Mouse (Mus musculus) neural tube, embryonic 11.5 days (tissue): ENCODE data around the gene 4430402I18Rik. TPM values are rescaled to one million over a fixed set of nuclear protein-coding genes. Genes with fewer than 3 reads are reported as not detected.
A peak's percentile ranks its signal among the peaks of the same experiment; 100 is the strongest.

Experiments used
- ATAC-seq: fragments of 200-750 bp; cut with Nextera tagmentation; 2 replicates; pipeline ENCODE4 v1.8.0; 2017; ENCODE audit warnings: moderate number of reproducible peaks, mild to moderate bottlenecking, moderate TSS enrichment, moderate library complexity; ENCODE audit not compliant: insufficient read depth, low FRiP score, low TSS enrichment
- DNase-seq: peaks from one replicate; pipeline ENCODE4 v3.0.0-alpha.2; 2015; ENCODE audit warnings: low spot score
- H3K27ac ChIP-seq: fragments of 300-500 bp; sonication (generic); 2 replicates; pipeline ENCODE4 v1.5.1; 2014; ENCODE audit warnings: low read depth, mild to moderate bottlenecking, low read length
- H3K27me3 ChIP-seq: fragments of 300-500 bp; sonication (generic); 2 replicates; pipeline ENCODE4 v1.6.1; 2014; ENCODE audit warnings: mild to moderate bottlenecking, low read length, mixed read lengths; ENCODE audit not compliant: control insufficient read depth, insufficient read depth
- H3K36me3 ChIP-seq: fragments of 300-500 bp; sonication (generic); 2 replicates; pipeline ENCODE4 v1.6.1; 2014; ENCODE audit warnings: mild to moderate bottlenecking, low read length, moderate library complexity, mixed read lengths; ENCODE audit not compliant: control insufficient read depth, insufficient read depth
- H3K4me1 ChIP-seq: fragments of 300-500 bp; sonication (generic); 2 replicates; pipeline ENCODE4 v1.6.1; 2014; ENCODE audit warnings: low read length, mixed read lengths; ENCODE audit not compliant: control insufficient read depth, insufficient read depth
- H3K4me2 ChIP-seq: fragments of 300-500 bp; sonication (generic); 2 replicates; pipeline ENCODE4 v1.6.1; 2014; ENCODE audit warnings: low read depth, mild to moderate bottlenecking, moderate library complexity
- H3K4me3 ChIP-seq: fragments of 300-500 bp; sonication (generic); 2 replicates; pipeline ENCODE4 v1.5.1; 2014; ENCODE audit warnings: low read depth, low read length
- H3K9ac ChIP-seq: fragments of 300-500 bp; sonication (generic); 2 replicates; pipeline ENCODE4 v1.6.1; 2014; ENCODE audit warnings: mild to moderate bottlenecking, low read length
- H3K9me3 ChIP-seq: fragments of 300-500 bp; sonication (generic); 2 replicates; pipeline ENCODE4 v1.6.1; 2016; ENCODE audit warnings: low read length; ENCODE audit not compliant: control insufficient read depth
- WGBS: fragments of 180-500 bp; shearing (Covaris S2); extraction: QIAGEN DNeasy Blood & Tissue Kit; methylation state at CpG from one replicate; pipeline ENCODE4 v1.1.7; 2014; 5-methylcytosine and 5-hydroxymethylcytosine counted together
- polyA plus RNA-seq: library from polyadenylated mRNA; unstranded; fragments of >200 nt; fragmentation: Nextera tagmentation; extraction: Ambion mirVana; gene quantifications from 2 replicates; pipeline ENCODE4 v1.2.1, GENCODE M21; 2014

4430402I18Rik gene
- polyA plus RNA-seq: 0.20 and 0.60 TPM in 2 replicates

GRCm38 (mm10) chr19:28967652-28968051, at the start of gene 4430402I18Rik:
4430402I18Rik (minus strand) TSS chr19:28967800.
- H3K9ac ChIP-seq: no peak within 1 kb of the TSS
- no peak within 1 kb of the TSS for H3K27ac ChIP-seq
- no peaks in the 10 kb centered on the region for H3K27me3 ChIP-seq
- H3K9me3 ChIP-seq: no peaks in the 10 kb centered on the region
- no peak within 1 kb of the TSS for H3K4me3 ChIP-seq
- no peak; the same call in 1 of the 2 replicates for ATAC-seq
- H3K4me2 ChIP-seq: no peak within 1 kb of the TSS
- WGBS: 10% methylated on average over 11 of the region's 11 CpGs
- DNase-seq: peak; percentile 48
- H3K36me3 ChIP-seq: no peaks in the 10 kb centered on the region
- H3K4me1 ChIP-seq: peaks cover 8% of the 10 kb centered on the region

- Histone ChIP-seq H3K27ac (no peak overlapping the region), H3K4me2 (no peak overlapping the region), H3K4me1 (no peaks in the 10 kb centered on the region), H3K27me3 (no peaks in the 10 kb centered on the region), H3K4me3 (no peak overlapping the region), H3K36me3 (peaks cover 9% of the 10 kb centered on the region), H3K9ac (no peak overlapping the region), H3K9me3 (no peaks in the 10 kb centered on the region)
- ATAC-seq (no peak), DNase-seq (no peak)
- WGBS: 74% methylated on average over 5 of the region's 5 CpGs
Observed at GRCm38 (mm10) chr19:29016786-29017185, 49.2 kb upstream of the 4430402I18Rik start.

- no peak overlapping the region for H3K27ac ChIP-seq
- H3K4me1 ChIP-seq: no peaks in the 10 kb centered on the region
- H3K9me3 ChIP-seq: no peaks in the 10 kb centered on the region
- H3K36me3 ChIP-seq: peaks cover 8% of the 10 kb centered on the region
- no peak for DNase-seq
- H3K4me2 ChIP-seq: no peak overlapping the region
- no peak overlapping the region for H3K4me3 ChIP-seq
- WGBS: 89% methylated on average over 5 of the region's 5 CpGs
- no peak for ATAC-seq
- no peaks in the 10 kb centered on the region for H3K27me3 ChIP-seq
- H3K9ac ChIP-seq: no peak overlapping the region
Observed at GRCm38 (mm10) chr19:29016204-29016765, 48.7 kb upstream of the 4430402I18Rik start.

- ATAC-seq: no peak
- H3K4me2 ChIP-seq: no peak overlapping the region
- WGBS: 77% methylated on average over 8 of the region's 8 CpGs
- no peaks in the 10 kb centered on the region for H3K27me3 ChIP-seq
- H3K27ac ChIP-seq: no peak overlapping the region
- H3K9ac ChIP-seq: no peak overlapping the region
- peaks cover 8% of the 10 kb centered on the region for H3K36me3 ChIP-seq
- no peaks in the 10 kb centered on the region for H3K4me1 ChIP-seq
- DNase-seq: no peak
- no peak overlapping the region for H3K4me3 ChIP-seq
- H3K9me3 ChIP-seq: no peaks in the 10 kb centered on the region
Observed at GRCm38 (mm10) chr19:29015410-29016203, 48.0 kb upstream of the 4430402I18Rik start.

- 76% methylated on average over 5 of the region's 5 CpGs for WGBS
- no peak for ATAC-seq
- H3K27me3 ChIP-seq: no peaks in the 10 kb centered on the region
- no peak overlapping the region for H3K4me3 ChIP-seq
- H3K9ac ChIP-seq: no peak overlapping the region
- H3K36me3 ChIP-seq: peaks cover 8% of the 10 kb centered on the region
- DNase-seq: no peak
- H3K4me1 ChIP-seq: no peaks in the 10 kb centered on the region
- H3K4me2 ChIP-seq: no peak overlapping the region
- no peak overlapping the region for H3K27ac ChIP-seq
- H3K9me3 ChIP-seq: no peaks in the 10 kb centered on the region
Observed at GRCm38 (mm10) chr19:29014466-29015055, 47.0 kb upstream of the 4430402I18Rik start.

GRCm38 (mm10) chr19:29011355-29011990, 43.9 kb upstream of the 4430402I18Rik start:
- Histone ChIP-seq H3K4me2 (no peak overlapping the region), H3K4me1 (no peaks in the 10 kb centered on the region), H3K4me3 (no peak overlapping the region), H3K36me3 (peaks cover 3% of the 10 kb centered on the region; the same call in 1 of the 2 replicates), H3K9ac (no peak overlapping the region), H3K27me3 (no peaks in the 10 kb centered on the region), H3K9me3 (no peaks in the 10 kb centered on the region), H3K27ac (no peak overlapping the region)
- 88% methylated on average over 12 of the region's 12 CpGs for WGBS
- no peak for DNase-seq
- ATAC-seq: no peak

- H3K9me3 ChIP-seq: no peaks in the 10 kb centered on the region
- H3K4me1 ChIP-seq: no peaks in the 10 kb centered on the region
- no peak overlapping the region for H3K4me3 ChIP-seq
- no peak overlapping the region for H3K9ac ChIP-seq
- no peak overlapping the region for H3K27ac ChIP-seq
- WGBS: 93% methylated on average over 11 of the region's 11 CpGs
- peaks cover 3% of the 10 kb centered on the region; the same call in 1 of the 2 replicates for H3K36me3 ChIP-seq
- no peaks in the 10 kb centered on the region for H3K27me3 ChIP-seq
- DNase-seq (no peak), ATAC-seq (no peak)
- H3K4me2 ChIP-seq: no peak overlapping the region
Observed at GRCm38 (mm10) chr19:29009046-29009445, 41.4 kb upstream of the 4430402I18Rik start.

- peaks cover 3% of the 10 kb centered on the region; the same call in 1 of the 2 replicates for H3K36me3 ChIP-seq
- no peak overlapping the region for H3K4me3 ChIP-seq
- no peak overlapping the region for H3K4me2 ChIP-seq
- H3K9me3 ChIP-seq: no peaks in the 10 kb centered on the region
- H3K4me1 ChIP-seq: no peaks in the 10 kb centered on the region
- DNase-seq (no peak), ATAC-seq (no peak)
- 90% methylated on average over 3 of the region's 3 CpGs for WGBS
- H3K27me3 ChIP-seq: no peaks in the 10 kb centered on the region
- H3K9ac ChIP-seq: no peak overlapping the region
- no peak overlapping the region for H3K27ac ChIP-seq
Observed at GRCm38 (mm10) chr19:29008069-29008706, 40.6 kb upstream of the 4430402I18Rik start.
